Mouse (Mus musculus): ENCODE results near the gene Arhgap45.

DNA sequence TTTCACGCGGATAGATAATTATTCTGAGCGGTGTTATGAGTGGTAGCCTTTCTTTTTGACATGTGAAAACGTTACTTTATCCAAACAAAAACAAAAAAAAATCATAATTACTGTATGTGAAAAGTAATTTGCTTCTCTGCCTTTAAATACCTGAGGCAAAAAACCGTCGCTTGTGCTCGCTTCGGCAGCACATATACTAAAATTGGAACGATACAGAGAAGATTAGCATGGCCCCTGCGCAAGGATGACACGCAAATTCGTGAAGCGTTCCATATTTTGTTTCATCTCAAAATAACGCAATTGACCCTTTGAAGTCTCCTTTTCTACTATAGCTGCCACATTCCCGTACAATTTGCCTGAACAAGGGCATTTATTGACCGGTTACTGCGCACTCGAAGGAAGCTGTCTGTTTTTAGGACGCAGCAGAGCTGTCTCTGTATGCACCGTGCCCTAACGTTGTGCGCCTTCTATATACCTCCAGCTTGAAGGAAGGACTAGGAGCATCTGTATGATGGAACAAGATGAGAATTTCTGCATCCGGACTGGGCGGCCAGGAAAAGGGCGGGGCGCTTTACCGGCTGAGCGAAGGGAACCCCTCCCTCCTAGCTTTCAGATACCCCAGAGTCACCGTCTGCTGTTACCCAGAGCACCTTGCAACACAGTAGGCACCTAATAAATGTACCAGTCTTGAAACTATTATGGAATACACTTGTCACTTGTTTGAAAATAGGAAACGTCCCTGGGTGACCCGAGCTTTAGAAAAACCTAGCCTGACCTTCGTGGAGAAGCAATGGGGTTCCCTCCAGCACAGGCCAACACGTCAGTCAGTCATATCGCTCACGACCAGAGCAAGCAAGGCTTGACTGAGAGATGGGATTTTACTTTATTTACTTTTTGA, 30.9 kb upstream of the Arhgap45 start:
- no peak for TF ChIP-seq CTCF (IDR thresholded peaks at IDR 0.05)
- TF ChIP-seq EP300 (IDR thresholded peaks at IDR 0.05): peak; percentile 41; the same call in 1 of the 2 replicates

Data from lung, postnatal 0 days (tissue).